Comparison of ENCODE assay signal across 8 mouse cellular contexts in the genomic region with DNA sequence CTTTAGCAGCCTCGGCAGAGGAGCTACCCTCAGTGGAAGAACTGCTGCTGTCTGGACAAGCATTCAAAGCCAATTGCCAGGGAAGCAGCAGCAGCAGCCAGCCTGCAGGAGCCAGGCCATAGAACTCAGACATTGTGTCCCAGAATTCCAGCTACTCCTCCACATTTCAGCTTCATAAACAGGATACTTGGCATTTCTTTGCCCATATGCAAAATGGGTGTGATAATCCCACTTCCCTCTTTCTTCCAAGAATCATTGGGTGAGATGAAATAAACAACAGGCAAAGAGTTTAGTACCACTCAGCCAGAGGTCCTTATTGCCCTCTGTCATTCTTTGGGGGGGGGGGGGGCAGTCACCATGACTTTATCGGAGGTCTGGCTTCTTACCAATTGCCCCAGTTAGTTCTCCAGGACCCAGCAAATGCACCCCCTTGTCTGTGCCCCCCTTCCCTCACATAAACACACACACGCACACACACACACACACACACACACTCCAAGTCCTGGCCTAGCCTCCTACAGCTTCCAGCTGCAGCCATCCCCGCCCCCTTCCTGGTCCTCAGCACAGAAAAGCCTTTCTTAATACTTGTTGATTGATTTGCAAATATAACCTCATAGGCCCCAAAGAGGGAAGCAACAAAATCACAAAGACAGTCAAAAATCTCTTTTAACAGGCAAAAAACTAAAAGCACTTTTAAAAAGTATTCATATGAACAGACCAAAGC. TPM values are rescaled to one million over a fixed set of nuclear protein-coding genes. Genes with fewer than 3 reads are reported as not detected.
DNase-seq lines count a peak whose midpoint lies in the region; ATAC-seq and TF ChIP-seq lines count a peak whose summit lies in the region.

No protein-coding gene starts in this region.

- peaks cover 11% of the 10 kb centered on the region; the same call in 1 of the 2 replicates for H3K4me1 ChIP-seq in spleen, adult 2 months (ENCODE audit: control insufficient read depth, insufficient read depth, insufficient read length)
- peaks cover 28% of the 10 kb centered on the region for H3K4me1 ChIP-seq in heart, embryonic 12.5 days (replicated peaks)
- H3K4me1 ChIP-seq in limb, embryonic 13.5 days, result peaks cover 76% of the 10 kb centered on the region
- H3K4me1 ChIP-seq in midbrain, embryonic 16.5 days (ENCODE audit: control insufficient read depth, insufficient read depth, low read length), result 0 out of 2 replicates have a peak, but pooled peaks cover 6% of the 10 kb centered on the region

- H3K9ac ChIP-seq in heart, embryonic 12.5 days, result peak overlapping the region; percentile 40; the same call in 1 of the 2 replicates
- H3K9ac ChIP-seq in limb, embryonic 13.5 days, result peak overlapping the region; percentile 98
- H3K9ac ChIP-seq in midbrain, embryonic 16.5 days (ENCODE audit: low read depth, low read length), result no peak overlapping the region

- ATAC-seq in heart, embryonic 12.5 days (ENCODE audit: insufficient number of reproducible peaks, low FRiP score), result no peak
- no peak for ATAC-seq in limb, embryonic 13.5 days (ENCODE audit: low FRiP score, low read depth)
- ATAC-seq in midbrain, embryonic 16.5 days, result no peak

- peak overlapping the region; percentile 67 for H3K4me3 ChIP-seq in spleen, adult 2 months (ENCODE audit: extremely low read depth, insufficient read depth, insufficient read length)
- H3K4me3 ChIP-seq in heart, embryonic 12.5 days, result peak overlapping the region; percentile 89
- peak overlapping the region; percentile 87 for H3K4me3 ChIP-seq in limb, embryonic 13.5 days
- H3K4me3 ChIP-seq in midbrain, embryonic 16.5 days (ENCODE audit: low read depth, low read length), result no peak overlapping the region

- TF ChIP-seq CTCF in spleen, adult 2 months (IDR thresholded peaks at IDR 0.05; ENCODE audit: extremely low read depth, insufficient read depth, insufficient read length, insufficient replicate concordance), result no peak

- DNase-seq in spleen, adult 2 months (ENCODE audit: low read depth in 1 of 2, low spot score in 2 of 2), result no peak
- DNase-seq in spleen, postnatal 14 days (ENCODE audit: low spot score in 2 of 2), result no peak
- no peak for DNase-seq in spleen, postnatal 10 days (ENCODE audit: low spot score in 2 of 2)
- no peak for DNase-seq in adipocyte (ENCODE audit: low spot score)
- no peak for DNase-seq in ovary, postnatal 10 days (ENCODE audit: low spot score)

- H3K4me2 ChIP-seq in heart, embryonic 12.5 days, result peak overlapping the region; percentile 95
- H3K4me2 ChIP-seq in limb, embryonic 13.5 days (replicated peaks), result peak overlapping the region; percentile 88
- peak overlapping the region; percentile 97 for H3K4me2 ChIP-seq in midbrain, embryonic 16.5 days (ENCODE audit: low read length)

- H3K27ac ChIP-seq in spleen, adult 2 months (ENCODE audit: insufficient read depth, low read length), result no peak overlapping the region
- no peak overlapping the region for H3K27ac ChIP-seq in heart, embryonic 12.5 days (ENCODE audit: poor library complexity, severe bottlenecking)
- peak overlapping the region; percentile 97 for H3K27ac ChIP-seq in limb, embryonic 13.5 days
- no peak overlapping the region for H3K27ac ChIP-seq in midbrain, embryonic 16.5 days (ENCODE audit: low read length)

- no peaks in the 10 kb centered on the region for H3K36me3 ChIP-seq in spleen, adult 2 months (ENCODE audit: control insufficient read depth, insufficient read depth, low read length)
- H3K36me3 ChIP-seq in heart, embryonic 12.5 days, result 0 out of 2 replicates have a peak, but pooled peaks cover 3% of the 10 kb centered on the region
- 0 out of 2 replicates have a peak, but pooled peaks cover 9% of the 10 kb centered on the region for H3K36me3 ChIP-seq in limb, embryonic 13.5 days
- no peaks in the 10 kb centered on the region for H3K36me3 ChIP-seq in midbrain, embryonic 16.5 days (ENCODE audit: control insufficient read depth, insufficient read depth, low read length)

- TF ChIP-seq POLR2A in spleen, adult 2 months (IDR thresholded peaks at IDR 0.05; ENCODE audit: low read depth, low read length), result no peak

- WGBS in spleen, adult 2 months, result 29% methylated on average over 4 of the region's 4 CpGs
- WGBS in heart, embryonic 12.5 days, result 57% methylated on average over 4 of the region's 4 CpGs
- 8% methylated on average over 4 of the region's 4 CpGs for WGBS in limb, embryonic 13.5 days
- WGBS in midbrain, embryonic 16.5 days, result 49% methylated on average over 4 of the region's 4 CpGs

- 0 out of 2 replicates have a peak, but pooled peaks cover 8% of the 10 kb centered on the region for H3K9me3 ChIP-seq in heart, embryonic 12.5 days (replicated peaks)
- H3K9me3 ChIP-seq in limb, embryonic 13.5 days, result peaks cover 7% of the 10 kb centered on the region
- H3K9me3 ChIP-seq in midbrain, embryonic 16.5 days (replicated peaks; ENCODE audit: control insufficient read depth, low read length, poor library complexity, severe bottlenecking), result no peaks in the 10 kb centered on the region

- H3K27me3 ChIP-seq in spleen, adult 2 months (ENCODE audit: control insufficient read depth, insufficient read depth, low read length), result no peaks in the 10 kb centered on the region
- peaks cover 26% of the 10 kb centered on the region for H3K27me3 ChIP-seq in heart, embryonic 12.5 days (replicated peaks)
- no peaks in the 10 kb centered on the region for H3K27me3 ChIP-seq in limb, embryonic 13.5 days
- H3K27me3 ChIP-seq in midbrain, embryonic 16.5 days (ENCODE audit: control insufficient read depth, insufficient read depth, low read depth, low read length), result peaks cover 7% of the 10 kb centered on the region

RNA-seq across cellular contexts. Expression of a gene that starts 1.5 kb away (rescaled TPM):
- polyA plus RNA-seq in spleen, adult 2 months (2012; rRNA removed), result 39.4 and 39.7 TPM in 2 replicates
- polyA plus RNA-seq in heart, embryonic 12.5 days (2016; fragmentation: Nextera tagmentation; extraction: Ambion mirVana), result 16.7 and 17.6 TPM in 2 replicates
- 42.9 and 45.3 TPM in 2 replicates for polyA plus RNA-seq in limb, embryonic 13.5 days (2015; fragmentation: Nextera tagmentation; extraction: Ambion mirVana)
- 5.3 TPM in 2 replicates for polyA plus RNA-seq in midbrain, embryonic 16.5 days (2015; fragmentation: Nextera tagmentation; extraction: Ambion mirVana)
